Mouse (Mus musculus) midbrain, embryonic 14.5 days (tissue): ENCODE data around the gene Marcksl1. TPM values are rescaled to one million over a fixed set of nuclear protein-coding genes. Genes with fewer than 3 reads are reported as not detected.

ENCODE experiments used
- ATAC-seq: fragments of 200-750 bp; cut with Nextera tagmentation; 2 replicates; pipeline ENCODE4 v1.8.0; 2017; ENCODE audit warnings: moderate number of reproducible peaks, moderate library complexity; ENCODE audit not compliant: low FRiP score, low TSS enrichment
- DNase-seq: peaks from one replicate; pipeline ENCODE4 v3.0.0-alpha.2; 2015
- H3K27ac ChIP-seq: fragments of 300-500 bp; sonication (generic); replicated peaks from 2 replicates; pipeline ENCODE4 v1.5.1; 2014; ENCODE audit warnings: mild to moderate bottlenecking, low read depth, low read length, moderate library complexity
- H3K27me3 ChIP-seq: fragments of 300-500 bp; sonication (generic); 2 replicates; pipeline ENCODE4 v1.6.1; 2014; ENCODE audit warnings: low read length, control low read depth, mixed read lengths; ENCODE audit not compliant: control insufficient read depth, insufficient read depth
- H3K36me3 ChIP-seq: fragments of 300-500 bp; sonication (generic); 2 replicates; pipeline ENCODE4 v1.6.1; 2014; ENCODE audit warnings: low read length, control low read depth; ENCODE audit not compliant: control insufficient read depth, insufficient read depth
- H3K4me1 ChIP-seq: fragments of 300-500 bp; sonication (generic); 2 replicates; pipeline ENCODE4 v1.6.1; 2014; ENCODE audit warnings: mild to moderate bottlenecking, antibody characterized with exemption, low read length, control low read depth; ENCODE audit not compliant: control insufficient read depth, insufficient read depth
- H3K4me2 ChIP-seq: fragments of 300-500 bp; sonication (generic); 2 replicates; pipeline ENCODE4 v1.6.1; 2014; ENCODE audit warnings: mild to moderate bottlenecking, low read length, moderate library complexity
- H3K4me3 ChIP-seq: fragments of 300-500 bp; sonication (generic); replicated peaks from 2 replicates; pipeline ENCODE4 v1.5.1; 2014; ENCODE audit warnings: low read depth, low read length
- H3K9ac ChIP-seq: fragments of 300-500 bp; sonication (generic); replicated peaks from 2 replicates; pipeline ENCODE4 v1.6.1; 2014; ENCODE audit warnings: mild to moderate bottlenecking, low read length, moderate library complexity
- H3K9me3 ChIP-seq: fragments of 300-500 bp; sonication (generic); 2 replicates; pipeline ENCODE4 v1.6.1; 2016; ENCODE audit warnings: low read length, control low read depth, mixed read lengths; ENCODE audit not compliant: control insufficient read depth
- WGBS: fragments of 180-500 bp; shearing (Covaris S2); extraction: QIAGEN DNeasy Blood & Tissue Kit; methylation state at CpG from one replicate; pipeline ENCODE4 v1.1.7; 2014; 5-methylcytosine and 5-hydroxymethylcytosine counted together
- polyA plus RNA-seq: library from polyadenylated mRNA; unstranded; fragments of >200 nt; fragmentation: Nextera tagmentation; extraction: Ambion mirVana; gene quantifications from 2 replicates; pipeline ENCODE4 v1.2.1, GENCODE M21; 2014

Marcksl1 gene
- polyA plus RNA-seq, 1 experiment from 2014 or later: 1,713 TPM

GRCm38 (mm10) chr4:129496631-129497030, 16.8 kb upstream of the Marcksl1 start:
- H3K9me3 ChIP-seq: no peaks in the 10 kb centered on the region
- WGBS: 36% methylated on average over 6 of the region's 6 CpGs
- peaks cover 10% of the 10 kb centered on the region for H3K27me3 ChIP-seq
- H3K27ac ChIP-seq: peak overlapping the region; percentile 82
- H3K9ac ChIP-seq: no peak overlapping the region; the same call in 1 of the 2 replicates
- peaks cover 20% of the 10 kb centered on the region for H3K4me1 ChIP-seq
- 0 out of 2 replicates have a peak overlapping the region, but pooled peaks have one; percentile 2 for H3K4me3 ChIP-seq
- ATAC-seq (no peak), DNase-seq (no peak)
- H3K36me3 ChIP-seq: no peaks in the 10 kb centered on the region
- peak overlapping the region; percentile 34 for H3K4me2 ChIP-seq

GRCm38 (mm10) chr4:129498941-129499340, 14.4 kb upstream of the Marcksl1 start:
- no peak overlapping the region for H3K4me3 ChIP-seq
- H3K4me2 ChIP-seq: no peak overlapping the region
- H3K9ac ChIP-seq: no peak overlapping the region
- DNase-seq (no peak), ATAC-seq (no peak)
- no peak overlapping the region for H3K27ac ChIP-seq
- no peaks in the 10 kb centered on the region for H3K9me3 ChIP-seq
- H3K27me3 ChIP-seq: no peaks in the 10 kb centered on the region; the same call in 1 of the 2 replicates
- 78% methylated on average over 3 of the region's 3 CpGs for WGBS
- peaks cover 18% of the 10 kb centered on the region for H3K4me1 ChIP-seq
- no peaks in the 10 kb centered on the region for H3K36me3 ChIP-seq

- no peak for ATAC-seq
- Histone ChIP-seq H3K27ac (peak overlapping the region; percentile 55; the same call in 1 of the 2 replicates), H3K4me3 (0 out of 2 replicates have a peak overlapping the region, but pooled peaks have one; percentile 43), H3K9ac (no peak overlapping the region), H3K9me3 (no peaks in the 10 kb centered on the region), H3K4me1 (peaks cover 18% of the 10 kb centered on the region), H3K36me3 (no peaks in the 10 kb centered on the region), H3K27me3 (no peaks in the 10 kb centered on the region; the same call in 1 of the 2 replicates), H3K4me2 (peak overlapping the region; percentile 64)
- WGBS: 79% methylated on average over 8 of the region's 8 CpGs
- DNase-seq: no peak
These were observed 13.4 kb upstream of the Marcksl1 start for GRCm38 (mm10) chr4:129500017-129500416.

- WGBS: 2% methylated on average over 47 of the region's 49 CpGs
- H3K27ac ChIP-seq: peak overlapping the region; percentile 55
- DNase-seq (peak; percentile 81), ATAC-seq (peak; percentile 79)
- H3K27me3 ChIP-seq: no peaks in the 10 kb centered on the region; the same call in 1 of the 2 replicates
- H3K4me3 ChIP-seq: peak overlapping the region; percentile 43
- H3K9me3 ChIP-seq: no peaks in the 10 kb centered on the region
- peak overlapping the region; percentile 64 for H3K4me2 ChIP-seq
- H3K36me3 ChIP-seq: no peaks in the 10 kb centered on the region
- peak overlapping the region; percentile 48 for H3K9ac ChIP-seq
- H3K4me1 ChIP-seq: peaks cover 14% of the 10 kb centered on the region
These were observed 12.5 kb upstream of the Marcksl1 start for GRCm38 (mm10) chr4:129500607-129501566.

GRCm38 (mm10) chr4:129502327-129502888, 11.0 kb upstream of the Marcksl1 start:
- ATAC-seq (no peak), DNase-seq (no peak)
- H3K27me3 ChIP-seq: no peaks in the 10 kb centered on the region; the same call in 1 of the 2 replicates
- no peak overlapping the region for H3K4me2 ChIP-seq
- no peaks in the 10 kb centered on the region for H3K9me3 ChIP-seq
- 0 out of 2 replicates have a peak, but pooled peaks cover 3% of the 10 kb centered on the region for H3K4me1 ChIP-seq
- WGBS: 80% methylated on average over 9 of the region's 9 CpGs
- no peak overlapping the region for H3K4me3 ChIP-seq
- no peak overlapping the region for H3K27ac ChIP-seq
- no peak overlapping the region for H3K9ac ChIP-seq
- no peaks in the 10 kb centered on the region for H3K36me3 ChIP-seq

- no peaks in the 10 kb centered on the region; the same call in 1 of the 2 replicates for H3K27me3 ChIP-seq
- ATAC-seq (no peak), DNase-seq (no peak)
- 79% methylated on average over 11 of the region's 11 CpGs for WGBS
- no peaks in the 10 kb centered on the region for H3K9me3 ChIP-seq
- no peak overlapping the region for H3K27ac ChIP-seq
- no peaks in the 10 kb centered on the region for H3K36me3 ChIP-seq
- no peak overlapping the region for H3K4me3 ChIP-seq
- H3K9ac ChIP-seq: no peak overlapping the region
- 0 out of 2 replicates have a peak, but pooled peaks cover 3% of the 10 kb centered on the region for H3K4me1 ChIP-seq
- H3K4me2 ChIP-seq: no peak overlapping the region
These were observed 10.4 kb upstream of the Marcksl1 start for GRCm38 (mm10) chr4:129502901-129503444.

GRCm38 (mm10) chr4:129505511-129505910, 7.9 kb upstream of the Marcksl1 start:
- no peak overlapping the region for H3K9ac ChIP-seq
- no peak for ATAC-seq
- no peak for DNase-seq
- H3K27ac ChIP-seq: no peak overlapping the region
- H3K27me3 ChIP-seq: no peaks in the 10 kb centered on the region; the same call in 1 of the 2 replicates
- 0 out of 2 replicates have a peak, but pooled peaks cover 11% of the 10 kb centered on the region for H3K4me1 ChIP-seq
- no peak overlapping the region for H3K4me2 ChIP-seq
- no peaks in the 10 kb centered on the region for H3K36me3 ChIP-seq
- no peaks in the 10 kb centered on the region for H3K9me3 ChIP-seq
- WGBS: 70% methylated on average over 3 of the region's 3 CpGs
- H3K4me3 ChIP-seq: no peak overlapping the region

- Histone ChIP-seq H3K4me2 (no peak overlapping the region), H3K4me1 (0 out of 2 replicates have a peak, but pooled peaks cover 12% of the 10 kb centered on the region), H3K9ac (no peak overlapping the region), H3K9me3 (no peaks in the 10 kb centered on the region), H3K4me3 (no peak overlapping the region), H3K36me3 (no peaks in the 10 kb centered on the region), H3K27me3 (no peaks in the 10 kb centered on the region; the same call in 1 of the 2 replicates), H3K27ac (no peak overlapping the region)
- ATAC-seq (no peak), DNase-seq (no peak)
- WGBS: 67% methylated on average over 9 of the region's 10 CpGs
These were observed 5.7 kb upstream of the Marcksl1 start for GRCm38 (mm10) chr4:129507434-129508236.
